Mouse (Mus musculus): ENCODE results near the gene Zfp219. TPM values are rescaled to one million over a fixed set of nuclear protein-coding genes. Genes with fewer than 3 reads are reported as not detected.
A peak's percentile ranks its signal among the peaks of the same experiment; 100 is the strongest.
"Not testable (repeated sequence)": the region's sequence is repeated elsewhere in the genome, so short reads cannot be mapped to it uniquely, and the experiment has no call there.

Gene Zfp219
- 0.58 and 1.9 TPM in 2 replicates for total RNA-seq (2015; ENCODE audit: low replicate concordance)
- total RNA-seq (2017; ENCODE audit: low replicate concordance) = 3.1 and 3.8 TPM in 2 replicates

DNA sequence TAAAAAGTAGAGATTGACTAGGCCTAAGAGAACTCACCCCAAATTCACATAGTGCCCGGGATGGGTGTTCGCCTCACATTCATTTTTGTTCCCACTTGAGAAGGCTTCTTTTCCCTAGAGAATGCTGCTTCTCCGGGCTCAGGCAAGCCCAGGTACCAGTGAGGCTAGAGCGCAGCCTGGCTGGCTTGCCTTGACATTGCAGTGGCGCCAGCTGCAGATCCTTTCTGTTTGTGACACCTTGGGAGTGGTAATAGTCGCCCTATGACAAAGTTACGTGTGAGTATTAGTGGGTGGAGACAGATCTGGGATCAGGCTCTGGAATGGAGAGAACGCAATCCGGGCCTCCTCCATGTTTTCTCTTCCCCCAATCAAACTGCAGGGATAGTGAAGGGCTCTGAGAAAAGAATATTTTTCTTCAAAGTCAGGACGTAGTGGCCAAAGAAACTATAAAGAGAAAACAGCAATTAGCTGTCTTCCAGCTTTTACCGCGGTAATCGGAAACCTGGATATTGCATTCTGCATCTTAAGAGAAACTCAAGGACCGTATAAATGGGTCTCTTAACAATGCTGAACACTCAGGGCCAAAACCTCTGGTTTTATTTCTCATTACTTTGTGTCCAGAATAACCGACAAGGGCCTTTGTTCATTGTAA lies at the start of gene Zfp219:
Zfp219 (minus strand) TSS at position 248 of the 652 bp plus-strand sequence.
- peak; percentile 64 for ATAC-seq (replicated peaks; ENCODE audit: low FRiP score, poor library complexity, severe bottlenecking)

DNA sequence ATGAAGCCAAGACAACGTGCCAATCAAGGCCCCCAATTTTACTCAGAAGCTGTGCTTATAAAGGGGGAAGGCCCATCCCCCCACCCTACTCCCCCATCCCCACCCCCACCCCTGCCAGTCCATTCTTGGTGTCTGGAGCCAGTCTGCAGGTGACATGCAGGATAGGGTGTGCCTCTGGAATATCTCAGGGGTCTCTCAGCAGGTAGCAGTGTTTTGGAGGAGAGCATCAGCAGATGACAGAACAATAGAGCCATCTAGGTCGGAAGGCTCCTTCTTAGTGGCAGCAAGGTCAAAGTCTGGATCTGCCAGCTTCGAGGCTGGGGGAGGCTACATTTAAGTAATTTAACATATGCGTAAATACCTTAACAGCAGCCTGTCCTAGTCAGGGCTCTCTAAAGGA lies 45.6 kb upstream of the Zfp219 start:
- no peak for ATAC-seq (replicated peaks; ENCODE audit: low FRiP score, poor library complexity, severe bottlenecking)

GRCm38 (mm10) chr14:52061798-52062197 lies 41.3 kb upstream of the Zfp219 start:
- no peak for ATAC-seq (replicated peaks; ENCODE audit: low FRiP score, poor library complexity, severe bottlenecking)

DNA sequence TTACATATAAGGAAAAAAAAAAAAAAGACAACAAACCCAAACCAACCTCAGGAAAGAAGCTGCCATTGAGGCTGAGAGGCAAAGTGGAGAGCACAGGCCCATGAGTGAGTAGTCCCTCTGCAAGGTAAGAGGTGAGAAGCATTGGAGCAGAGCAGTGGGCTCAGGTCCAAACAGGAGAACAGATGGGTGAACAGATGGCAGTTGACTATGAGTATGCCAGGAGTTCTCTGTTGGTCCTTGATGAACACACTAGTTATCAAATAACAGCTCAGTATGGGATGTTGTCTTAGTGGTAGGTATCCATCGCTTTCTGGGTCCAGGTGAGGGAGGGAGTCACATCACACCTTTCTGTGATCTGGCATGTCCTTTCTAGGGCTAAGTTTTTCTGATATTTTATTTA lies 40.3 kb upstream of the Zfp219 start:
- ATAC-seq (replicated peaks; ENCODE audit: low FRiP score, poor library complexity, severe bottlenecking) = no peak

GRCm38 (mm10) chr14:52059982-52060381 lies 39.4 kb upstream of the Zfp219 start:
- no peak for ATAC-seq (replicated peaks; ENCODE audit: low FRiP score, poor library complexity, severe bottlenecking)

- not testable (repeated sequence) for ATAC-seq (replicated peaks; ENCODE audit: low FRiP score, poor library complexity, severe bottlenecking)
These were observed 32.2 kb upstream of the Zfp219 start for GRCm38 (mm10) chr14:52052720-52053119.

- no peak for ATAC-seq (replicated peaks; ENCODE audit: low FRiP score, poor library complexity, severe bottlenecking)
These were observed 25.5 kb upstream of the Zfp219 start for GRCm38 (mm10) chr14:52045966-52046565.

GRCm38 (mm10) chr14:52044901-52045678 lies 24.6 kb upstream of the Zfp219 start:
- peak; percentile 55; the same call in 1 of the 2 replicates for ATAC-seq (replicated peaks; ENCODE audit: low FRiP score, poor library complexity, severe bottlenecking)

GRCm38 (mm10) chr14:52043446-52043845 lies 22.9 kb upstream of the Zfp219 start:
- ATAC-seq (replicated peaks; ENCODE audit: low FRiP score, poor library complexity, severe bottlenecking) = no peak

DNA sequence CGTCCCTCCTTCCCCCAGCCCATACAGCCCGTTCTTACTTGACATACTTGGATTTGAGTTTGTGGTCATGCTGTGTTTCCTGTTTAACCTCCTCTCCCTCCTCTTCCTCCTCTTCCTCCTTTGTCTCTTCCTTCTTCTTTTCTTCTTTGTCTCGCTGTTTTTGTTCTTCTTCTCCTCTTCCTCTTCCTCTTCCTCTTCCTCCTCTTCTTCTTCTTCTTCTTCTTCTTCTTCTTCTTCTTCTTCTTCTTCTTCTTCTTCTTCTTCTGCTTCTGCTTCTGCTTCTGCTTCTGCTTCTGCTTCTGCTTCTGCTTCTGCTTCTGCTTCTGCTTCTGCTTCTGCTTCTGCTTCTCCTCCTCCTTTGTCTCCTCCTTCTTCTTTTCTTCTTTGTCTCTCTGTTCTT lies 21.8 kb upstream of the Zfp219 start, which contains the start of gene Olfr221:
Olfr221 (minus strand) TSS at position 101 of the 400 bp plus-strand sequence.
- ATAC-seq (replicated peaks; ENCODE audit: low FRiP score, poor library complexity, severe bottlenecking) = not testable (repeated sequence)

GRCm38 (mm10) chr14:52039332-52039731 lies 18.8 kb upstream of the Zfp219 start:
- no peak for ATAC-seq (replicated peaks; ENCODE audit: low FRiP score, poor library complexity, severe bottlenecking)

- ATAC-seq (replicated peaks; ENCODE audit: low FRiP score, poor library complexity, severe bottlenecking) = no peak
These were observed 15.4 kb upstream of the Zfp219 start for GRCm38 (mm10) chr14:52035926-52036325.

- ATAC-seq (replicated peaks; ENCODE audit: low FRiP score, poor library complexity, severe bottlenecking) = no peak
These were observed 5.8 kb upstream of the Zfp219 start for GRCm38 (mm10) chr14:52026342-52026741.

DNA sequence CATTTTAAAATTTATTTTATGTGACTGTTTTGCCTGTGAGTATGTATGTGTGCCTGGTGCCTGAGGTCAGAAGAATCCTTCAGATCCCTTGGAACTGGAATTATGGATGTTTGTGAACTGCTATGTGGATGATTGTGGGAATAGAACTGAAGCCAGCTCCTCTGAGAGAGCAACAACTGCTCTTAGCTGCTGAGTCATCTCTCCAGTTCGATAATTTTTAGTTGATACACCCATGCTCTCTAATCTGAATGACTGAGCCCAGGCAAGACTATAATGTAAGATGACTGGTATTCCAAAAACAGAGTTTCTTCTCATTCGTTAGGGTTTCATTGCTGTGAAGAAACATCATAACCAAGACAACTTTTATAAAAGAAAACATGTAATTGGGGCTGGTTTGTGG lies 3.6 kb upstream of the Zfp219 start:
- ATAC-seq (replicated peaks; ENCODE audit: low FRiP score, poor library complexity, severe bottlenecking) = peak; percentile 41

GRCm38 (mm10) chr14:52022709-52023459 lies 2.4 kb upstream of the Zfp219 start:
- peak; percentile 61 for ATAC-seq (replicated peaks; ENCODE audit: low FRiP score, poor library complexity, severe bottlenecking)

GRCm38 (mm10) chr14:52022244-52022708 lies 1.7 kb upstream of the Zfp219 start:
- no peak for ATAC-seq (replicated peaks; ENCODE audit: low FRiP score, poor library complexity, severe bottlenecking)

DNA sequence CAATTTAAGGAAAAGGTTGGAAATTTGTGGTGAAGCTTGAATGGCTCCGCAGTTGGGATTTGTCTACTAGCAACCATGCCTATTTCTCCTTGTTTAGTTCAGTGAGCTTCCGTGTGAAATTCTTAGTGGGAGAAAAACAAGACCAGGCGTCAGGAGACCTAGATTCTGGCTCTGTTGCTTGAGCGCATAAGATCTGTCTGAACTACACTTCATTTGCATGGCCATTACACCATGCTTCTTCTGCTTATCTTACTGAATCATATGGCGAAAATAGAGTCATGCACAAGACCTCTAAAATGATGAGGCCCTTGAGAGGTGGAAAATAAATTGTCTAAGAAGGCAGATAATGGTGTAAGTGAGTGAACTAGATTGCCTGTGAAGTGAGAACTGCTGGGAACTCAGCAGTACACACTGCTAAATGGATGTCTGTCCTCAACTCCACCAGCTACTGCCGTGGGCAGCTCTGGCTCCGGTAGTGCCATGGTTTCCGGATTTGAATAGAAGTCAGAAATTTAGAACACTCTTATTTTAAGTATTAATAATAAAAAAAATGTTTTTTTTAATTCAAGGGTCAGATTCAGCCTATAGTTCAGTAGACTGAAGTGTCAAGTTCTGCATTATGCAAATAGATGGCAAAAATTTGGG lies 1.2 kb upstream of the Zfp219 start:
- ATAC-seq (replicated peaks; ENCODE audit: low FRiP score, poor library complexity, severe bottlenecking) = no peak

DNA sequence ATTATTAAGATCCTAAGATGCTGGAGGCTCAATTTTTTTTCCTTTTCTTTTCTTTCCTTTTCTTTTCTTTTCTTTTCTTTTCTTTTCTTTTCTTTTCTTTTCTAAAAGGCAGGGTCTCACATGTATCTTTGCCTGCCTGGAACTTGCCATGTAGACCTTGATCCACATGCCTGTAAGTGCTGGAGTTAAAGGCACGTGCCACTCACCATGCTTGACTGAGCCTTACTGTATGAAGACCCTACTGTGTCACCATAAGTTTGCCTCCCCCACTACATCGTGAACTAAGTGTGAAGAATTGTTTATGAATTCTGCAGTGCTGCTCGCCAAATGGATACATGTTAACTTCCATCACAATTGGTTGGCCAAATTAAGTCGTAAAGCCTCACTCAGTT lies 601 bp upstream of the Zfp219 start:
- ATAC-seq (replicated peaks; ENCODE audit: low FRiP score, poor library complexity, severe bottlenecking) = no peak

DNA sequence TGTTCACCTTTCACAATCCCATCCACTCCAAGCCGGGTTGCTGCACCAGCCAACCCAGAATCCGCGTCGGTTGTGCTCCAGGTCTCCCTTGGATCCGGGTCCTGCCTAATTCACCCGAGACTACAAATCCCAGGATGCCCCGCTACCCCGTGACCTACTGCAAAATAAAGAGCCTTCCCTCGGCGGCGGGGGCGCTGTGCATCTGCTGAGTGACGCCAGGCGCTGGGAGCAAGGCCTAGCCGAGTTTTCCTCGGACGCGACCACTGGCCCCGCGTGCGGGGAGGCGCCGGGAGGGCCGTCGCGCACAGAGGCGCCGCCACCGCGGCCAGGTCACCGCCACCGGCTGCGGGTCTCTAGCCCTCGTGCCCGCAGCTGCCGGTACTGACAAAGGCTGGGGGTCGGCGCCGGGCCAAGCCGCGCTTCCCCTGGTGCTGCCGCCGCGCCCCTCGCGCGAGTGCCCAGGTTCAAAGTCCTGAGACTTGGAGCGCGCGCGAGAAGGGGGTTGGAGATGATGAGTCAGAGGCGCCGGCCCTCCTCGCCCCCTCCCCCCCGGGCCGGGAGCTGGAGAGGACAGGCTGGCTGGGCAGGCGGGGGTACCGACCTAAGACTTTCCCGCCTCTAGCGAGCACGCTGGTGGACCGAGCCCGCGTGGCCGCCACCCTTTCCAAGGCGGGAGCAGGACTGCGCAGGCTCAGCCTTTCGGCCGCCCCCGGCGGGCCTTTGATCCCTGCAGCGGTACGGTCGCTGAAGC lies 768 bp downstream of the Zfp219 start:
- peak; percentile 73 for ATAC-seq (replicated peaks; ENCODE audit: low FRiP score, poor library complexity, severe bottlenecking)
